12 mouse cellular contexts compared by ENCODE assay signal in genomic region chr12:56258401-56259050, GRCm38 (mm10).
DNase-seq lines count a peak whose midpoint lies in the region; ATAC-seq and TF ChIP-seq lines count a peak whose summit lies in the region.
"Had no signal": no experiment of that assay in that cellular context is flagged by ENCODE, and none has a peak within 500 bp of the region (broad histone marks: within the 10 kb centered on the region; RNA-seq: fewer than 3 reads in every experiment).

No protein-coding gene starts in this region.

- no peaks in the 10 kb centered on the region for H3K9me3 ChIP-seq in hindbrain, embryonic 15.5 days
- no peaks in the 10 kb centered on the region for H3K9me3 ChIP-seq in midbrain, embryonic 13.5 days
- H3K9me3 ChIP-seq: heart, embryonic 13.5 days; liver, embryonic 12.5 days; stomach, embryonic 15.5 days had no signal

- H3K27me3 ChIP-seq in hindbrain, embryonic 15.5 days: no peaks in the 10 kb centered on the region
- 0 out of 2 replicates have a peak, but pooled peaks cover 5% of the 10 kb centered on the region for H3K27me3 ChIP-seq in midbrain, embryonic 13.5 days
- H3K27me3 ChIP-seq: liver, embryonic 12.5 days; stomach, embryonic 15.5 days had no signal

- 38% methylated on average over 14 of the region's 14 CpGs for WGBS in hindbrain, embryonic 15.5 days
- 27% methylated on average over 14 of the region's 14 CpGs for WGBS in midbrain, embryonic 13.5 days

- peak; percentile 87 for DNase-seq in brain, embryonic 14.5 days (ENCODE audit: low read depth)
- DNase-seq in embryo, embryonic 9.5 days (ENCODE audit: extremely low spot score): peak; percentile 48
- no peak for DNase-seq in urinary bladder, adult 2 months (ENCODE audit: low spot score)
- no peak for DNase-seq in testis, postnatal 14 days (ENCODE audit: low spot score)
- DNase-seq in ovary, adult 18-20 months (ENCODE audit: low spot score): no peak

- H3K4me1 ChIP-seq in hindbrain, embryonic 15.5 days (replicated peaks): peaks cover 10% of the 10 kb centered on the region
- peaks cover 17% of the 10 kb centered on the region for H3K4me1 ChIP-seq in midbrain, embryonic 13.5 days (replicated peaks)
- H3K4me1 ChIP-seq: heart, embryonic 13.5 days; liver, embryonic 12.5 days; stomach, embryonic 15.5 days had no signal

- H3K4me3 ChIP-seq in hindbrain, embryonic 15.5 days: no peak overlapping the region
- H3K4me3 ChIP-seq in midbrain, embryonic 13.5 days (replicated peaks): no peak overlapping the region
- H3K4me3 ChIP-seq: heart, embryonic 13.5 days; left cerebral cortex, adult 2 months; liver, embryonic 12.5 days; stomach, embryonic 15.5 days had no signal

- H3K9ac ChIP-seq in hindbrain, embryonic 15.5 days: 0 out of 2 replicates have a peak overlapping the region, but pooled peaks have one; percentile 2
- H3K9ac ChIP-seq in midbrain, embryonic 13.5 days (replicated peaks): peak overlapping the region; percentile 30; the same call in 1 of the 2 replicates
- H3K9ac ChIP-seq: heart, embryonic 13.5 days; liver, embryonic 12.5 days; stomach, embryonic 15.5 days had no signal

- no peak for TF ChIP-seq CTCF in brain, embryonic 14.5 days (IDR thresholded peaks at IDR 0.05; ENCODE audit: borderline replicate concordance, extremely low read depth, insufficient read depth, insufficient read length)

- ATAC-seq in hindbrain, embryonic 15.5 days (ENCODE audit: low FRiP score, low read depth): peak; percentile 62
- peak; percentile 85 for ATAC-seq in midbrain, embryonic 13.5 days
- ATAC-seq: intestine, postnatal 0 days; liver, embryonic 12.5 days had no signal

- no peak for TF ChIP-seq POLR2A in brain, embryonic 14.5 days (IDR thresholded peaks at IDR 0.05; ENCODE audit: borderline replicate concordance, extremely low read depth, insufficient read depth, insufficient read length, poor library complexity, severe bottlenecking)

- peak overlapping the region; percentile 71 for H3K27ac ChIP-seq in hindbrain, embryonic 15.5 days (replicated peaks)
- H3K27ac ChIP-seq in midbrain, embryonic 13.5 days: peak overlapping the region; percentile 65
- H3K27ac ChIP-seq: heart, embryonic 13.5 days; left cerebral cortex, adult 2 months; liver, embryonic 12.5 days; stomach, embryonic 15.5 days had no signal

- H3K4me2 ChIP-seq in hindbrain, embryonic 15.5 days: peak overlapping the region; percentile 28
- H3K4me2 ChIP-seq in midbrain, embryonic 13.5 days (replicated peaks): peak overlapping the region; percentile 28
- H3K4me2 ChIP-seq: heart, embryonic 13.5 days; liver, embryonic 12.5 days; stomach, embryonic 15.5 days had no signal

- H3K36me3 ChIP-seq in hindbrain, embryonic 15.5 days: no peaks in the 10 kb centered on the region
- no peaks in the 10 kb centered on the region for H3K36me3 ChIP-seq in midbrain, embryonic 13.5 days
- H3K36me3 ChIP-seq: heart, embryonic 13.5 days; liver, embryonic 12.5 days; stomach, embryonic 15.5 days had no signal

Comparison
In these comparisons a context has a peak if more than half of its experiments do, and no peak if none do; other contexts are left out.
1. DNase-seq: peak in brain, embryonic 14.5 days (single experiment) and embryo, embryonic 9.5 days (single experiment); none in urinary bladder, adult 2 months (single experiment), testis, postnatal 14 days (single experiment) and ovary, adult 18-20 months (single experiment).